Mouse (Mus musculus): ENCODE results near the gene Crmp1. TPM values are rescaled to one million over a fixed set of nuclear protein-coding genes. Genes with fewer than 3 reads are reported as not detected.

The Crmp1 gene
- polyA plus RNA-seq, 2 experiments = 9.3 to 15.3 TPM

DNA sequence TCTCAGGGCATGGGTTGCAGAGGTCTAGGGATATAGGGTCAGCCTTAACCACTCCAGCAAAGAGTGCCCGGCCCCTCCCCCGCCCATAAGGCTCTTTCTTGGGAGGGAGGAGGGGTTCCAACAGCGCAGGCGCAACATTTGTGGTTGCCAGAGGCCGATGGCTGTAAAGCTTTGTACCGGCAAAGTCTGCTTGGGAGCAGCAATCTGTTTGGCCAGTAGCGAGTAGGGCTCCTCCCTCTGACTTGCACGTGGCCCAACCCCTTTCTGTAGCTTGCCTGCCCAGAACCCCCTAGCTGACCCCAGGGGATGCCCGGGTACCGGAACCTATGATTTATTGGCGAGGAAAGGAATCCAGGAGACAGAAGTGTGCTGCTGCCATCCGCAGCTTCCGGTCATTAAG lies 2.4 kb downstream of the Crmp1 start:
- ATAC-seq (ENCODE audit: low FRiP score, low read depth) = no peak
- peaks cover 12% of the 10 kb centered on the region for H3K4me1 ChIP-seq (ENCODE audit: control insufficient read depth, insufficient read depth, low read length)

DNA sequence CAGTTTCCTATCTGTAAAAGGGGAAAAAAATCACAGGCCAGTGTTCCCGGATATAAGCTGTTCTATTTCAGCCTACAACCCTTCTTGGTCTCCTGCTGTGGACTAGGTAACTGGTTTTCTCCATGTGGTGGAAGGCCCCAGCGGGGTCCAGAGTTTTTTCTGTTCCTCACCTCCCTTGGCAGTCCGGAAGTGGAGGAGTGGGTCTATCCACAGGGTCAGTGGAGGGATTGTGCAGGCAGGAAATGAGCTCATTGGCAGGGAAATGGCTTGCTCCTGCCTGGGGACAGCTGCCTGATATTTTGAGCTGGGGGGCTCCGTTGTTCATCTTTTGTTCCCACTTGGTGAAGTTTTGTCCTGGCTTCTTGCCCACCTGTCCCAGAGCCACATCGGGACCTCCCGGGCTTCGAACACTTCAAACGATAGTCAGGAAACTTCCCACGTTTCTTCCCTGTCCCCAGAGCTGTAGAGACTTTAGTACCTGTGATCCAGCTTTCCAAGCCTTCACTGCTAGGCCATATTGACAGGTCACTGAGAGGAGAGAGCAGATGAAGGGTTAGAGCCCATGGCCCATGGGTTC lies 3.0 kb downstream of the Crmp1 start:
- no peak for TF ChIP-seq POLR2A (IDR thresholded peaks at IDR 0.05; ENCODE audit: borderline replicate concordance, extremely low read depth, insufficient read depth, insufficient read length)
- ATAC-seq (ENCODE audit: low FRiP score, low read depth) (no peak), DNase-seq (ENCODE audit: low spot score) (no peak)
- peaks cover 62% of the 10 kb centered on the region for H3K27me3 ChIP-seq (ENCODE audit: control insufficient read depth, insufficient read depth, low read length)
- H3K9me3 ChIP-seq (ENCODE audit: control insufficient read depth, low read length) = no peaks in the 10 kb centered on the region
- H3K36me3 ChIP-seq (ENCODE audit: control insufficient read depth, insufficient read depth, low read length) = no peaks in the 10 kb centered on the region
- H3K4me1 ChIP-seq (ENCODE audit: control insufficient read depth, insufficient read depth, low read length) = peaks cover 12% of the 10 kb centered on the region
- no peak overlapping the region for H3K4me2 ChIP-seq (replicated peaks; ENCODE audit: low read depth, low read length, severe bottlenecking)
- no peak overlapping the region for H3K27ac ChIP-seq (replicated peaks; ENCODE audit: low read depth, low read length)
- WGBS = 20% methylated on average over 9 of the region's 9 CpGs
- no peak overlapping the region for H3K4me3 ChIP-seq (replicated peaks; ENCODE audit: low read length)
- H3K9ac ChIP-seq (ENCODE audit: low read depth, low read length, severe bottlenecking) = no peak overlapping the region

More for the DNA sequence above, 2.4 kb downstream of the Crmp1 start:
- Histone ChIP-seq H3K4me2 (replicated peaks; ENCODE audit: low read depth, low read length, severe bottlenecking) (no peak overlapping the region), H3K36me3 (ENCODE audit: control insufficient read depth, insufficient read depth, low read length) (no peaks in the 10 kb centered on the region), H3K9me3 (ENCODE audit: control insufficient read depth, low read length) (no peaks in the 10 kb centered on the region), H3K9ac (ENCODE audit: low read depth, low read length, severe bottlenecking) (no peak overlapping the region), H3K27ac (replicated peaks; ENCODE audit: low read depth, low read length) (no peak overlapping the region), H3K27me3 (ENCODE audit: control insufficient read depth, insufficient read depth, low read length) (peaks cover 62% of the 10 kb centered on the region), H3K4me3 (replicated peaks; ENCODE audit: low read length) (no peak overlapping the region)
- TF ChIP-seq POLR2A (IDR thresholded peaks at IDR 0.05; ENCODE audit: borderline replicate concordance, extremely low read depth, insufficient read depth, insufficient read length) = no peak
- no peak for DNase-seq (ENCODE audit: low spot score)
- WGBS = 3% methylated on average over 13 of the region's 13 CpGs

DNA sequence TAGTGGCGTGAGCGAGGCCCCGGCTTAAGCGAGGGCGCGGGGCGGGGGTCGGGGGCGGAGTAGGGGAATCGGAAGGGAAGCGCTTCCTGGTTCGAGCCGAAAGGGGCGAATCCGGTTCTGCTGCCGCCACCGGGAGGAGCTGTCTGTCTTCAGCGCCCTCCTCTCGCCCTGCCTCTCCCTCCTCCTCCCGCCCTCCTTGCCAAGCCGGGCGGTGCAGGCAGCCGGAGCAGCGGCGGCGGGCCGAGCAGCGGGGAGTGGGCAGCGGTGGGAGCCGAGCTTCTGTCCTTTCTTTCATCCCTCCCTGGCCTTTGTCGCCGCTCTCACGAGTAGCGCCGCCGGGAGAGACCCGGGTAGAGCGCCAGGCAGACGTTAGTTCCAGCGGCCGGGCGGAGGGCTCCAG lies 3.9 kb downstream of the Crmp1 start:
- peaks cover 54% of the 10 kb centered on the region for H3K27me3 ChIP-seq (ENCODE audit: control insufficient read depth, insufficient read depth, low read length)

DNA sequence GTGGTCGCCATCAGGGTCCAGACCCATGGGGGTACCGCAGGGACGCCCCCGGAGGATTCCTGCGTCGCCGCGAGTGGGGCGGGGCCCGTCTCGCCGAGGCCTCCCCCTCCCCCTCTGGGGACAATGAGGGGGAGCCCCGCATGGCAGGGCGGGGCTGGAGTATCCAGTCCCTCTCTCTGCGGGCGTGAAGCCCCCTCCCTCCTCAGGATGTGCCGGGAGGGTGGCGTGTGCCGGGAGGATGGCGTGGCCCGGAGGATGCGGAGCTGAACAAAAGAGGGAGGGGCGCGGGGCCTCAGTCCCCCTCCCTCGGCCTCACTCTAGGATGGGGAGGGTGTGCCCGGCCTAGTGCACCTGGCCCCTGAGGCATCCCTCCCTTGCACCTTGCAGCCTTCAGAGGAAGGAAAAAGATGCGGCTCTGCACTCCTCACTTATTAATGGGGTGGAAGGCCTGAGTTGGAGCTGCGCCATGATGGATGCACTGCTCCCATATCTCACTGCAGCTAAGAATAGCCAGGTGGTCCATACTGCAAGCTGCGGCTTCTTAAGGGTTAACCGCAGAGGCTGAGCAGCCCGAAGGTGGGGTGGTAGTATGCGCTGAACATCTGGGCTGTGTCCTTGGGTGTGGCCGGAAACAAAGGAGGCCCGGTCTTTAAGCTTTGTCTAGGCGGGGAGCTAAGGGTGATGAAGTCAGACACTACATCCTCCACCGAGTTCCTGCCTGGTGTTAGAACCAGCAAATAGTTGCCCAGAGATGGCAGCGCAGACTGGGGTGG lies 4.6 kb downstream of the Crmp1 start:
- Histone ChIP-seq H3K36me3 (ENCODE audit: control insufficient read depth, insufficient read depth, low read length) (no peaks in the 10 kb centered on the region), H3K27me3 (ENCODE audit: control insufficient read depth, insufficient read depth, low read length) (peaks cover 48% of the 10 kb centered on the region), H3K9me3 (ENCODE audit: control insufficient read depth, low read length) (no peaks in the 10 kb centered on the region), H3K4me2 (replicated peaks; ENCODE audit: low read depth, low read length, severe bottlenecking) (peak overlapping the region; percentile 74), H3K4me1 (ENCODE audit: control insufficient read depth, insufficient read depth, low read length) (peaks cover 12% of the 10 kb centered on the region), H3K9ac (ENCODE audit: low read depth, low read length, severe bottlenecking) (peak overlapping the region; percentile 31; the same call in 1 of the 2 replicates), H3K4me3 (replicated peaks; ENCODE audit: low read length) (peak overlapping the region; percentile 43), H3K27ac (replicated peaks; ENCODE audit: low read depth, low read length) (no peak overlapping the region)
- no peak for TF ChIP-seq POLR2A (IDR thresholded peaks at IDR 0.05; ENCODE audit: borderline replicate concordance, extremely low read depth, insufficient read depth, insufficient read length)
- no peak for DNase-seq (ENCODE audit: low spot score)
- ATAC-seq (ENCODE audit: low FRiP score, low read depth) = no peak
- under 1% methylated on average over 33 of the region's 37 CpGs for WGBS

More for the DNA sequence above, 3.9 kb downstream of the Crmp1 start:
- no peaks in the 10 kb centered on the region for H3K36me3 ChIP-seq (ENCODE audit: control insufficient read depth, insufficient read depth, low read length)
- H3K27ac ChIP-seq (replicated peaks; ENCODE audit: low read depth, low read length) = no peak overlapping the region
- peak overlapping the region; percentile 31; the same call in 1 of the 2 replicates for H3K9ac ChIP-seq (ENCODE audit: low read depth, low read length, severe bottlenecking)
- H3K4me2 ChIP-seq (replicated peaks; ENCODE audit: low read depth, low read length, severe bottlenecking) = peak overlapping the region; percentile 74
- no peaks in the 10 kb centered on the region for H3K9me3 ChIP-seq (ENCODE audit: control insufficient read depth, low read length)
- WGBS = under 1% methylated on average over 34 of the region's 42 CpGs
- DNase-seq (ENCODE audit: low spot score) (peak; percentile 57), ATAC-seq (ENCODE audit: low FRiP score, low read depth) (no peak)
- H3K4me1 ChIP-seq (ENCODE audit: control insufficient read depth, insufficient read depth, low read length) = peaks cover 12% of the 10 kb centered on the region
- peak overlapping the region; percentile 43 for H3K4me3 ChIP-seq (replicated peaks; ENCODE audit: low read length)
- no peak for TF ChIP-seq POLR2A (IDR thresholded peaks at IDR 0.05; ENCODE audit: borderline replicate concordance, extremely low read depth, insufficient read depth, insufficient read length)

DNA sequence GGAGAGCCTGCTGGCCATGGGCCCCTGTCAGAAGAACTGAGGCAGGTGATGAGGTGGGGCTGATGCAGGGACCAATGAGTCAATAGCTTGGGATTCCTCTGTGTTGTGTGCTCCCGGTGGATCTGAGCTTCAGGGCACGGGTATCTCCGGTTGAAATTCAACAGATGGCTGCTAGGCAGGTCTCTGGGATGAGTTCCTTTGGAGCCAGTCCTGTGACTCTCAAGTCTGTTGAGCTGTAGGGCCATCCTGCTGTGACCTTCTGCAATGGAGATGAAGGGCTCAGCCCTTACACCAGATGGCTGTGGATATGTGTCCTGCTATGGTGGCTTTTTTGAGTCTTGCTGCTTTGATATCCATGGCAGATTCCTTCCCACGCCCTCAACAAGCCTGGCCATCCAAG lies 5.7 kb downstream of the Crmp1 start:
- ATAC-seq (ENCODE audit: low FRiP score, low read depth) (no peak), DNase-seq (ENCODE audit: low spot score) (no peak)
- Histone ChIP-seq H3K4me3 (replicated peaks; ENCODE audit: low read length) (no peak overlapping the region), H3K4me1 (ENCODE audit: control insufficient read depth, insufficient read depth, low read length) (peaks cover 4% of the 10 kb centered on the region), H3K9ac (ENCODE audit: low read depth, low read length, severe bottlenecking) (no peak overlapping the region), H3K4me2 (replicated peaks; ENCODE audit: low read depth, low read length, severe bottlenecking) (no peak overlapping the region), H3K27me3 (ENCODE audit: control insufficient read depth, insufficient read depth, low read length) (peaks cover 36% of the 10 kb centered on the region), H3K27ac (replicated peaks; ENCODE audit: low read depth, low read length) (no peak overlapping the region), H3K36me3 (ENCODE audit: control insufficient read depth, insufficient read depth, low read length) (no peaks in the 10 kb centered on the region), H3K9me3 (ENCODE audit: control insufficient read depth, low read length) (no peaks in the 10 kb centered on the region)
- no peak for TF ChIP-seq POLR2A (IDR thresholded peaks at IDR 0.05; ENCODE audit: borderline replicate concordance, extremely low read depth, insufficient read depth, insufficient read length)
- 27% methylated on average over 4 of the region's 4 CpGs for WGBS
